Mouse (Mus musculus) regulatory T cell (primary cell): ENCODE data around the gene Nap1l1.

Source experiments
- in situ Hi-C: fragments of 300-600 bp; cut with MboI, MseI; formaldehyde crosslinking; loops from one replicate; pipeline ENCODE4 v1.15.1; 2025; ENCODE audit warnings: high pct_unique_total_duplicates

Gene Nap1l1

DNA sequence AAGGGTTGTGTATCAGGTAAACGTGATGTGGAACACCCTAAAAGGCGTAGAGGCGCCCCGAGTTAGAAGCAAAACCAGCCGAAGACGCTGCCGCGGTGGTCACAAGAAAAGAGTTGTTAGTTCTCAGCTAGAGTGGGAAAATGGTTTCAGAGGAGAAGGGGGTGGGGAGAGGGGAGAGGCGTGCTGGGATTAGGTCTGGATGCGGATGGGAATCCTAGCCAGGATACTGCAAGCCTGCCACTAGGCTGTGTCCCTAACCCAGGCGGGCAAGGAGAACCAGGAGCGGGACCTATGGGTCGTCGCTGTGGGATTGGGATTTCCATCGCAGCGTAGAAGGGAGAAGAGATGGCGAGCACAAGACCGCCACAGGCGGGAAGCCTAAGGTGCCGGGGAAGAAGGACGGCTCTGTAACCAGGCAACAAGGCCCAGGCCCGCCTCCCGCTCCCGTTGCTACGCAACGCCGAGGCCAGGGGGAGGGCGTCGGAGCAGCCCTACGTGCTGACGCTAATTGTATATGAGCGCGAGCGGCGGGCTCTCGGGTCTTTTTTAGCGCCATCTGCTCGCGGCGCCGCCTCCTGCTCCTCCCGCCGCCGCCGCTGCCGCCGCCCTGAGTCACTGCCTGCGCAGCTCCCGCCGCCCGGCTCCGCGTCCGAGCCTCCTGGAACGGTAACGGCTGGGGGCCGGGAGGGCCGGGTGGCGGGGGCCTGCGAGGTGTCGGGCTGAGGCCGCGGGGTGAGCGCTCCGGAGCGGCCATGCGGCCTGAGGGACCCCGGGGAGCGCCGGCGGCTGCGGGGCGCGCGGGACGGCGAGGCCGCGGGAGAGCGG, at the start of gene Nap1l1:
Gene Nap1l1, plus strand, starts transcription at position 538 of the 825 bp plus-strand sequence.
- in situ Hi-C loops, result loop anchor here (10.0 kb wide), 1 partner anchor 248 kb away; no protein-coding TSS in a partner anchor

DNA sequence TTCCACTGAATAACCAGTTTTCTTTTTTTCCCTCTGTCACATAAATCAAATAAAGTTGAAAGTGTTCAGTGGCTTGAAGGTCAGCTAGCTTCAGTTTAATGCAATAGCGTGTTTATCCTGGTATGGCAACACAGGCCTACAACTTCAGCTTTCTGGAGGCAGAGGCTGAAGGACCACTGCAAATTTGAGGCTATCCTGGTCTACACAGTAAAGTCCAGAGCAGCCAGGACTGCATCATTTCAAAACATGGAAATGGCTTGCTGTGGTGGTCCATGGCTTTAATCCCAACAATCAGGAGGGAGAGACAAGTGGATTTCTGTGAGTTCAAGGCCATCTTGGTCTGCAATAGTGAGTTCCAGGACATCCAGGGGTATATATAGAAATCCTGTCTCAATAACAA, 46.5 kb upstream of the Nap1l1 start:
- in situ Hi-C loops, result loop anchor here (25.0 kb wide), 1 partner anchor 1736 kb away; no protein-coding TSS in a partner anchor

DNA sequence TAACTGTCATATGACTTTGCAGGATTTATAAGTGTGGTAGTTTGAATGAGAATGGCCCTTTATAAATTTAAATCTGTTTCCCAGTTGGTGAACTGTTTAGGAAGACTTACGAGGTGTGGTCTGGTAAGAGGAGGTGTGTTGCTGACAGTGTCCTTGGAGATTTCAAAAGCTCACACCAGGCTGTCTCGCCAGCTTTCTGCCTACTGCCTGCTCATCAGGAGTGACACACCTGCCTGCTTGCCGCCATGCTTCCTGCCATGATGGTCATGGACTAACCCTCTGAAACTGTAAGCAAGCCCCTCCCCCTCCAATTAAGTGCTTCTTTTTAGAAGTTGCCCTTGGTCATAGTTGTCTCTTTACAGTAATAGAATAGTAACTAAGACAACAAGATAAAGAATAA, 39.5 kb upstream of the Nap1l1 start:
- in situ Hi-C loops, result loop anchor here (25.0 kb wide), 1 partner anchor 1729 kb away; no protein-coding TSS in a partner anchor

DNA sequence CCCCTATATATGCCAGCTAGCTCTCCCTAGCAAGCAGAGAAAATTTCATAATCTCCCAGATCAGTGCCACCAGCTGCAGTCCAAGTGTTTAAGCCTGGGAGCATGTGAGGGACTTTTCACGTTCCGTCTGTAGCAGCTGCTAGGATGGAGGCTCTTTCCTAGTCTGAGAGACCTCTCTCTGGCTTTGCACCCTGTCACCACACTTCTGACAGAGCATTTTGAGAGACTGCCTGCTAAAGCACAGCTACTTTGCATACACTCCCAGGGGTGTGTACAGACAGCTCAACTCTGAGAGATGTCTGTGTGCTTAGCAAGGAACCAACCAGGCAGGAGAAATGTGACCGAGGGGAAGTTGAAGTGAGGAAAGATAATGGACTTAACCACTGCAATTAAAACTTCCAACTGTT, 32.0 kb upstream of the Nap1l1 start:
- in situ Hi-C loops, result loop anchor here (25.0 kb wide), 1 partner anchor 1721 kb away; no protein-coding TSS in a partner anchor

DNA sequence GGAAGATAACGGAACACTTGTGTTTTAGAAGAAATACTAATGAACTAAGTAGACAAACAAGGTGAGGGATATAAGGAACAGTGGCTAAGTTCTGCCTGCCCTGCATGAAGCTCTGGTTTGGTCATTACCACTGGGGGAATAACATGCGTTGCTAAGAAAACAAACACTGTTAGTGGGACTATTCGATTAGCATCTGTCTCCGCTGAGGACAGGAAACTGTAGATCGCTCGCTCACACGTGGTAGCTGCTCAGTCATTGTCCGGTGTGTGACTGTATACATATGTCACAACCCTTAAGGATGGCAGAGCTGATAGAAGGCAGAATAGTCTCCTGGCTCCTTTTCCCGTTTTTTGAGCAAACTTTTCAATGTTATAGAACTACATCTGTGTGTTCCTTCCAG, 28.8 kb upstream of the Nap1l1 start:
- in situ Hi-C loops, result loop anchor here (25.0 kb wide), 1 partner anchor 1718 kb away; no protein-coding TSS in a partner anchor

DNA sequence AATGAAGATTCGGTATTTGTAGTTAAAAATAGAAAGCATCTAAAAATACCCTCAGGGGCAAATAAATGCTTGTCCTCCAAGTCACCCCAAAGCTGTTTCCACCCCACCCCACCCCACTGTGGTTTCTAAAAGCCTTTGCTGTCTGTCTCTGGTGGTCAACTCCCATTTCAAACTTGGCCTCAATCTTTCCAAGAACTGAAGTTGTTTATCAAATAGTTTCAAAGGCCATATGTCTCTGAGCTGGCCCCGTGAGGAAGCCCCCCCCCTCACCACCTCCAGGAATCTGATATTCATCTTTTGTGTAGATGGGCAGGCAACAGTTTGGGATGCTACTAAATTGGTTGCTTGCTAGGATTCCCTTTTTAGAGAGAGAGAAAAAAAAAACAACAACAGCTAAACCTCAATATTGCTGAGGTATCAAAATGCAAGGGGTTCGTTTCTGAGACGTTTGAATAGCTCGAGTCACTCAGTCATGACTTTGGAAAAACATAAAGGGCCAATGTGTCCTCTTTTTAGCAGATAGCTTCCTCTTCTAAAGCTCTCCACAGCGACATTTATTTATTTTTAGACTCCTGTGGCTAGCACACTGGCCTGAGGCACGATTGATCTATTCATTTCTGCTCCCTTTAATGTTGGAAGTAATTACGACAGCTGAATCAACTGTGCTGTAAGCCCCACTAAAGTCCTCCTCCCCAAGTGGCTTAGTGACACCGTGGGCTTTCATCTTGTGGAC, 26.9 kb upstream of the Nap1l1 start:
- in situ Hi-C loops, result loop anchor here (25.0 kb wide), 1 partner anchor 1716 kb away; no protein-coding TSS in a partner anchor

DNA sequence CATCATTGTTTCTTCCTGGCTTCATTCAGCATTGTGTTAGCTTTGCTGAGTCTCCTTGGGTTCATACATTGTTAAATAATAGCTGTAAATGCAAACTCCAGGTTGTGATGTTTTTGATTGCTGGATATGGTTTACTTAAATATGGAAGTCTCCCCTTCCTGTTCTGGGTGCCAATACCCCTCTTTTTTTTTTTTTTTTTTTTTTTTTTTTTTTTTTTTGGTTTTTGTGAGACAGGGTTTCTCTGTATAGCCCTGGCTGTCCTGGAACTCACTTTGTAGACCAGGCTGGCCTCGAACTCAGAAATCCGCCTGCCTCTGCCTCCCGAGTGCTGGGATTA, 26.4 kb upstream of the Nap1l1 start:
- in situ Hi-C loops, result loop anchor here (25.0 kb wide), 1 partner anchor 1716 kb away; no protein-coding TSS in a partner anchor

DNA sequence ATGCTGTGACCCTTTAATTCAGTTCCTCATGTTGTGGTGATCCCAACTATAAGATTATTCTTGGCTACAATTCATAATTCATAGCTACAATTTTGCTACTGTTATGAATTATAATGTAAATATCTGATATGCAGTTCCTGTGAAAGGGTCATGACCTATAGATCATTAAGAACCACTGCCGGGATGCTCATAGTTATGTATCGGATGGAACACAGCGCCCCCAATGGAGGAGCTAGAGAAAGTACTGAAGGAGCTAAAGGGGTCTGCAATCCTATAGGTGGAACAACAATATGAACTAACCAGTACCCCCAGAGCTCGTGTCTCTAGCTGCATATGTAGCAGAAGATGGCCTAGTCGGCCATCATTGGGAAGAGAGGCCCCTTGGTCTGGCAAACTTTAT, 23.4 kb upstream of the Nap1l1 start:
- in situ Hi-C loops, result loop anchor here (25.0 kb wide), 1 partner anchor 1713 kb away; no protein-coding TSS in a partner anchor

DNA sequence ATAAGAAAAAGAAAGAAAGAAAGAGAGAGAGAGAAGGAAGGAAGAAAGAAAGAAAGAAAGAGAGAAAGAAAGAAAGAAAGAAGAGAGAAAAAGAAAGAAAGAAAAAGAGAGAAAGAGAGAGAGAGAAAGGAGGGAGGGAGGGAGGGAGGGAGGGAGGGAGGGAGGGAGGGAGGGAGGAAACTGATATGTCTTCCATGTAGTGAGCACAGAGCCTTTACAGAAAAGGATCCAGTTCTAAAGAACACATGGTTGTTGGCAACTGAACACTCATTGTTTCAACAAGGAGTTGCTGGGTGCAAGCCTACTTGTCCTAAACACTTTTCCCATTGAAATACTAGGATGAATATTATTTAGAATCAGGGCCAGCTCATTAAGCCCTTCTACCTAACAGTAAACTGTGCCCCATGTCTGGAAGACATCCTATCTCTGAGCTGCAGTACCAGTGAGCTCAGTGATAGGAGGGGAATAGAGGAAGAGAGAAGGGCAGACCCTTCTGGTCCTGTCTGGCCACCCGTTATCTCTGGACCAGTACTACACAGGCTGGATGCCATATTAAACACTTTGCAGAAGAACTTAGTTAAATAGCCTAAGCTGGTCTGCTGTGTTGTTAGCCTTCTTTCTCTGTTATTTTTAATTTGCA, 21.2 kb upstream of the Nap1l1 start:
- in situ Hi-C loops, result no loop called here

DNA sequence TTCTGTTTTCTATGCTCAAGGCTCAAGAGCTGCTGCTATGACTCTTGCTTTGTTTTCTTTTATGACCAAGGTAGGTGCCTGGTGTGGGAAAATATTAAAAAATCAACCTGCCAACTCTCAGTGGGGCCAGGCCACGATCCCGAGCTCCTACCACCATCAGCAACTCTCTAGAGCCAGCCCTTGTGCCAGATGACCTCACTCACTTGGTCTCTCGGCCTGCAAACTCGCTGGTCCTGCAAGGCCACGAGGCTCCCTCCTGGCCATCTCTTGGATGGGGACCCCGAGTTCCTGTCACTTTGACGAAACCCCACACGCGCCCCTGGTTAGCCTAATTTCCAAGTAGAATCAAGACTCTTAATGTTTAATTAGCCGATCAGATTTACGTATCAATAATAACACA, 20.6 kb upstream of the Nap1l1 start:
- in situ Hi-C loops, result no loop called here

DNA sequence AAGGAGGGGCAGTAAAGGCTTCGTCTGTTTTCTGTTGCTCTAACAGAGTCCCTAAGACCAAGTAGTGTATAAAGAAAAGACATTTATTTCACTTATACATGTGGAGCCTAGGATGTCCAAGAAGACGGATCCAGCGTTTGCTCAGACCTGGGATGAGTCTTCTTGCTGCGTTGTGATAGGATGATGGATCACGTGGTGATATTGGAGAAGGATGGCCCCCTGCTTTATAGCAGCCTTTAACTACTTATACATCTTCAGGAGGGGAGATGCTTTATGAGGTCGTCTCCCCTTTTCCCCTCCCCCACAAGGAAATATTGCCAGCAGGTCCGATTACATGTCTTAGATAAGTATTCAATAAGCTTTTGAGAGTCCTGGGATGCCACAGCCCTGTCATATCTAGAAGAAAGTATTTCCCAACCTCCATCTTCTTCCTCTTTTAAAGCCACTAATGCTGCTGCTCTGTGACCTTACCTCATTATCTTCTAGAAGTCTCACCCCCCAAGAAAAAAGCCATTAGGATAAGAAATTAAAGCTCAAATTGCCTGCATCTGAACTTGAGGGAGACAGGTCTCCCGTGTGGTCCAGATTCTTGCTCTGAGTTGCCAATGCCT, 18.2 kb upstream of the Nap1l1 start:
- in situ Hi-C loops, result no loop called here

DNA sequence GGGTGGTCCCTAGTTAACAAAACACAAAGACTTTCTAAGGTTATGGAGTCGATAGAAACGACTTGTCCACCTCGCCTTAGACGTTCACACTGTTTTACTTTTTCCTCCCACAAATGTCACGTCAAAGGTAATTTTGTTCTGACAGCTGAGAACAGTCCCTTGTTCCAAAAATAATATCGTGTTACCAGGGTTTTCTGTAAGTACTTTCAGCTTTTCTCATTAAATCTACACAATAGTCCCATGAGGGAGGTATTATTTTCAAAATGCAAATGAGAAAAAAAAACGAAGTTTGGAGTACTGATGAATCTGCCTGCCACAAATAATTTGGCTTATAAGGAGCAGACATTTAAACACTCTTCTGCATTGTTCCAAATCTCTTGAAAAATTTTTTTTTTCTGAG, 14.9 kb upstream of the Nap1l1 start:
- in situ Hi-C loops, result no loop called here

DNA sequence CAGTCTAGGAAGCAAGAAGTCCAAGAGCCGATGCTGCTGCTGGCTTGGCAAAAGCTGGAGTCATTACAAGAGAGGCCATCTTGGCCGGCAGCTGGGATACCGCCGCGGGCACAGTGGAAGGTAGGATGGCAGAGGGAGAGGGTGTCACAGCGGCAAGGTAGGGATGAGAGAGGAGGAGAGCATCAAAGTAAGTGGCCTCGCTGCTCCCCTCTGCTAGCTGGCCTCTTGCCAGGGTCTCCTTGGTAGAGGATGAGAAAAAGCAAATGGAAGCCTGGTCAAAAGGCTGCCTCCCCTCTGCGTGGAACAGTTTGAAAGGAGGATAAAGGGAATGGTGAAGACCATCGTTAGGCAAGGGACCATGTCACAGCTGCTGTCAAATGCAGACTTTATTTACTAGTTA, 14.0 kb upstream of the Nap1l1 start:
- in situ Hi-C loops, result no loop called here

DNA sequence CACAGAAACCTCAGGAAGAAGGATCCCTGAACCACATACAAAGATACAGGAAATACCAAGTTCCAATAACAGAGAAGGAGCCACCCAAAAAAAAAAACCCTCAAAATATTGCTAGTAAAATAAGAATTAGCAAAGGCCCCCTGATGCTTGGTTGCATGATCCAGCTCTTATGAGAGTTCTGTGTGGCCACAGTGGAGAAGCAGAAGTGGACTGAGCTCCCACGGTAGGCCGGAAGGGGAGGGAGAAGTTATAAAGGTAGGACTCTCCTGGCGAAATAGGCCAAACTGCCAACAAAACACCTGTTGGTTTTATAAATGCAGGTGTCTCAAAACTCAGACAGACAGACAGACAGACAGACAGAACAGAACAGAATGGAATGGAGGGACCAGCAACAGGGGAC, 13.1 kb upstream of the Nap1l1 start:
- in situ Hi-C loops, result loop anchor here (10.0 kb wide), 1 partner anchor 155 kb away; no protein-coding TSS in a partner anchor

DNA sequence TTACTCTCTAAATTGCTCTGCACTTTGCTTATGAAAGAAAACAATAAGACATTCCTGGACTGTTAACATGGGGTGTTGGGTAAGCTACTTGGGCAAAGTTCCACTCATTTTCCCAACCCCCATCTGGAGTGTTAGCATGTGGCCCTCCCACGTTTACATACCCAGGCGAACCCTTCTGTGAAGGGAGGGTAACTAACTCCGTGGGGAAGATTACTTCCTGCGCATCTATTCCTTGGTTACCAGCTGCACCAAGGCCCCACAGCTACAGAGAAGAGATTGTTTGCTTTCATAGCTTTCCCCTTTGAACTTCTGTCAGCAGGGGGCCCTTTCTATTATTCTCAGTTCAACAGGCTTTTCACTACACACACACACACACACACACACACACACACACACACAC, 12.6 kb upstream of the Nap1l1 start:
- in situ Hi-C loops, result loop anchor here (10.0 kb wide), 1 partner anchor 156 kb away; no protein-coding TSS in a partner anchor

DNA sequence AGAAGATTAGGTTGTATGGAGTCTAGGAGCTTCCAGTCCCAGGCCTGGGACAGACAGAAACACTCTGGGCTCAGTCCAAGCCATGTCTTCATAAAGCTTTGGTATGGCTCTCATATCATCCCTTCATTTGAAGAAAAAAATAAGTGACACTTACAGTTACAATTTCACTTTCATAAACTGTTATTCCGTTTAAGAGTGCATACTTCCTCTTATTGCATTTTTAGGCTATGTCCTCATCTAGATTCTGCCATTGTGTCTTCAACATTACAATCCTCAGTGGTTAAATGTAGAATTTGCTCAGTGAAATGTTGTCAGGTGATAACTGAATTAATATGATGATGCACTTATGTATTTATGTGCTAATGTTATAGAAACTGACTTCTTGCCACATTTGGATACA, 8.2 kb upstream of the Nap1l1 start:
- in situ Hi-C loops, result loop anchor here (5.0 to 10.0 kb wide), 2 partner anchors 58 to 160 kb away; no protein-coding TSS in a partner anchor

DNA sequence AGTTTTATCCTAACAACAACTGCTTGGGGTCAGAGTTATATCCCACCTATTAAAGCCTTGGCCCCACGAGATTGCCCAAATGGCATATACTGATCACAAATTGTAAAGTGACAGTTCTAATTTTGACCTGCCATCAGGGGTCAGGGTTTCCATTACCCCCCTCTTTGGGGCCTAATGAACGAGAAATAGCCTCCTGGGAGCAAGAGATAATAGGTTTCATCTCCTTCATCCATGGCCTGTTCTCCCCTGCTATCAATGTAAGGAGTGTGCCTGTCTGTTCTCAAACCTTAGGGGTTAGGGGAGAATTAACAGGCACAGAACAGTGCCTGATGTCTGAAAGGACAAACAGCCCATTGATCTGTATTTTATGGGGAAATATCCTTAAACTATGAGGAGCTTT, 7.6 kb upstream of the Nap1l1 start:
- in situ Hi-C loops, result loop anchor here (5.0 to 10.0 kb wide), 2 partner anchors 58 to 161 kb away; no protein-coding TSS in a partner anchor

DNA sequence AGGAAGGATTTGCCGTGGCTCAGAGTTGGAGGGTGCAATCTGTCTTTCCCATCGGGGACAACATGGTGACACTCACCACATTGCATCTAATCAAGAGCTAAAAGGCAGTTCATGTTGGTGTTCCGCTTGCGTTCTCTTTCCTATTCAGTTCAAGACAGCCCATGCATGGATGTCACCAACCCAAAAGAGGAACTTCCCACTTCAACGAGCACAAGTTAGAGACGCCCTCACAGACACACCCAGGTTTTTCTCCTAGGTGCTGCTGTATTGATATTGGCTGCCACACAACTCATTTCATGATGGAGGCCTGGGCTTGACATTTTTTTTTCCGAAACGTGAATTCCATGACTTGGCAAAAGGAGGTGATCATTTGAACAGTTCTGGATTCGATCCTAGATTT, 1.9 kb upstream of the Nap1l1 start:
- in situ Hi-C loops, result loop anchor here (10.0 kb wide), 1 partner anchor 246 kb away; no protein-coding TSS in a partner anchor

DNA sequence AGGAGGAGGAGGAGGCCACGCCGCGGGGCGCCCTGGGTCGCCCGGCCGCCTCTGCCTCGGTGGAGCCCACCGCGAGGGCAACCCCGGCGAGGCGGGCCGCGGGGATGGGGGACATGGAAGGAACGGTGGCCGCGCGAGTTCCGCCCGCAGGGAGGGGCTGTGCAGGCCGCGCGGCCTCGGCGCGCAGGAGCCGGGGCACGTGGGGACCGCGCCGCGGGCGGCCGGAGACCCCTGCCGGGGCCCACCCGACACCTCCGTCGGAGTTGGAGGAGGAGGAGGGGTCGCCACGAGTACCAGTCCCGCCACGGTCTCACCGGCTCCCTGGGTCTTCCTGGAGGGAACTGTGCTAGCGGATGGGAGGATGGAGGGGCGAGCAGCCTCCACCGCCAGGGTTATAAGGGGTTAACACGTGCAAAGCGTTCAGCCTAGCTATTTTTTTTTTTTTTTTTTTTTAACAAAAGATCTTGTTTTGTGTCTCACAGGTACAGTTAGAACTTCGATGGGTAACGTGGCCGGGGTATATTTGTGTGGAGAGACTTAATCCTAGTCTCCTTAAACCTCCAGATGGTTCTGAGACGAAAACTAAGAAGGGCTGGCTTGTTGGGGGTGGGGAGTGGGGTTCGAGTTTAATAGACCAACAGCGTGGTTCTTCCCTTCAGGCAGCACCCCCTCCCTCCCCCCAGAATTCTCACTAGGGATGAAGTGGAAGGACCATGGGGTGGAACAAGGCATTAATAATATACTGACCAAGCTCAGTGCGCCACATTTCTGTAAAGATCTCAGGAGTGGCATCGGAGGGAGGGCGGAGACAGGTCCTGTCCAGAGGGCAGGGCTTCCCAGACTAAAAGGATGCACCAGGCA, 718 bp downstream of the Nap1l1 start:
- in situ Hi-C loops, result loop anchor here (10.0 kb wide), 1 partner anchor 249 kb away; no protein-coding TSS in a partner anchor

DNA sequence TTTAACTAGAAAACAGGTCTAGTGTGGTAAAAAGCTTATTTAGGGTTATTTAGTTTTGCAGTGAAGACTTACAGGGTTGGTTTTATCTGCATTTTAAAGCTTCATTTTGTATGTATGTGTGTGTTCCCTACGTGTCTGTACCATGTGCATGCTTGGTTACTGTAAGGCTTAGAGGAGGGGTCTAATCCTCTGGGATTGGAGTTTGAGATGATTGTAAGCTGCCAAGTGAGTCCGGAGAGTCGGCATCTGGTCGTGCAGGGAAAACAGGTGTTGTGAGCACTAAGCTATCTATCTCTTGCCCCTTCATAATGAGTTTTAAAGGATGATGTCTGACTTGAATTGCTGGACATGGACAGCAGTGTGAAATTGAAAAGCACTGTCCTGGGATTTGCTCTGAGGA, 3.3 kb downstream of the Nap1l1 start:
- in situ Hi-C loops, result loop anchor here (10.0 kb wide), 1 partner anchor 252 kb away; no protein-coding TSS in a partner anchor
